Mouse (Mus musculus): ENCODE data around the gene Gm17387.
"Not testable (repeated sequence)": the region's sequence is repeated elsewhere in the genome, so short reads cannot be mapped to it uniquely, and the experiment has no call there.

The Gm17387 gene

DNA sequence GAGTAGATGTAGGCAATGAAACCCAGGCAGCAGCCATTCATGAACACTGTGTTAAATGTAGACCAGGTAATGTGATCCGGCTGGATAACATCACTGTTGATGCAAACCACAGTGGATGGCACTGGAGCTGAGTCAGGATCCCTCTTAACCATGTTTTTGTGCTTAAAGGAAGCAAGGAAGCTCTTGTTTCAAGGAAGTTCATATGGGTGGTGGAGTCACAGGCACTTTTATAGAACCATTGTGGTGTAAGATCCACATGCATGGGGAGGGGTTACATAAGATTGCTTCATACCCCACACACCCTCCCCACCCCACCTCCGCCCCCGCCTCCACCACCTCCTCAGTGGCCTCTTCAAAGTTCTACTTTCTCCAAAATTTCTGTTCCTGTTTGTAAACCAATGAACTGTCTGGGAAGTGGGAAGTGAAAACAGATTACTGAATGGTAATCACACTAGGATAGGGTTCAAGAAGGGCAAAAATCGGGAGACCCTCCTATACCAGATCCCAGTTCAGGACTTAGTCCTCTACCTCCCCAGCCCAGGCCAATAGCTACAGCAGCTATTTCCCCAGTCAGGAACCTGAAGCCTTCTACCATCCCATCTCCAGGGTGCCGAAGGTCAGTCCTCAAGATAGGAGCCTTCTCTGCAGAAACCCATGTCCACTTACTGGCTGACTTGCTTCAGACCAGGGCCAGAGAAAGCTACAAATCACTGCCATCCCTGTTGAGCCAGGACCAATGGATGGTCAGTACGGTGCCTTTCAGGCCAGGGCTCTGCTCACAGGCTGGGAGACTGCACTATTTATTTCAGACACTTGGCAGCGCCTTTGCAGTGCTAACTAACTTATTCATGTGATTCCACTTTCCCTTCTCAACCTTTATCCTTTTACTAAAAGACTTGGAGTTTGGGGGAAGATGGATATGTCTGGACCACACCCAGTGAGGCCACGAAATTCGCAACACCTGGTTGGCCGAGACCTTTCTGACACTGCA lies 11.9 kb upstream of the Gm17387 start:
- no peak for DNase-seq

DNA sequence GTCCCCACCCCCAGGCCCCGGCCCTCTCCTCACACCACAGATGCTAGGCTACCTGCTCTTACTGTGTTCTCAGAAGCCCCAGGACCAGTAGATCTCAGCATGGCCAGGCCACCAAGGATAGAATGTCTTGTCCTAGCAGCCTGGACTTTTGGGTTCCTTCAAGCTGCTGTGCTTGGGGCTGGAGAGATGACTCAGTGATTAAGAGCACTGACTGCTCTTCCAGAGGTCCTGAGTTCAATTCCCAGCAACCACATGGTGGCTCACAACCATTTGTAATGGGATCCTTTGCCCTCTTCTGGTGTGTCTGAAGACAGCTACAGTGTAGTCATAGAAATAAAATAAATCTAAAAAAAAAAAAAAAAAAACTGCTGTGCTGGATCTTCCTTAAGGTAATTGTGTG lies 11.1 kb upstream of the Gm17387 start, which contains the start of gene Ifitm6:
Gene Ifitm6 (minus strand): TSS at position 101 of the 400 bp plus-strand sequence.
- not testable (repeated sequence) for DNase-seq

- no peak for DNase-seq
These were observed 9.9 kb upstream of the Gm17387 start for GRCm38 (mm10) chr7:141019028-141019427.

DNA sequence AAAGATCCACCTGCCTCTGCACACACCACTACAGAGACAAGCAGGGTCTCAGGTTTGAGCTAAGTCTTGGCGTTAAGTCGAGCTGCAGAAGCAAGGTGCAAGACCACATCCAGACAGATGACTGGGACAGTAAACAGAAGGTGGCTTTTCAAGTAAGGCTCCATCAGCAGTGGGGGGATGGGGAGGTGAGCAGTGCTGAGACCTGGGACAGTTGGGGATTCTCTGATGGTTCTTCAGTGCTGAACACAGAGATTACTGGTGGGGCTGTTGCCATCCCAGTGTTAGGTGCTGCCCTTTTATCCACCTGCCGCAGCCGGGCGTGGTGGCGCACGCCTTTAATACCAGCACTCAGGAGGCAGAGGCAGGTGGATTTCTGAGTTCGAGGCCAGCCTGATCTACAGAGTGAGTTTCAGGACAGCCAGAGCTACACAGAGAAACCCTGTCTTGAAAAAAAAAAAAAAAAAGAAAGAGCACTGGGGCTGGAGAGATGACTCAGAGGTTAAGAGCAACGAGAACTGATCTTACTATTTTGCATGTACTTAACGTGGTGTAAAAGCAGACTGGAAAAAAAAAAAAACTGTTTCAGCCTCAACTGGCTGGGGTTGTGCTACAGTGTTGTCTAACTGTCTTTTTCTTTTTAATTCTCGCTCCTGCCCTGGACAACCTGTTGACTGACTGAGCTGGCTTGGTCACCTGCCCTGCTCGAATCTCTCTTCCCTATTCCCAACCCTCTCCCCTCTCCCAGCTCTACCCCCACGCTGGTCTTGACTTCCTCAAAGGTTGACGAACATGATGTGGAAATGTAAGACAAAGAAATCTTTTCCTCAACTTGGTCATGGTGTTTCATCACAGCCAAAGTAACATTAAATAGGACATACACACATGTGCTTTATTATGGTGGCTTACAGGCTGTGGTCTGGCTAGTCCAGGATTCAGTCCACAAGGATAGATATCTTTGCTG lies 7.2 kb upstream of the Gm17387 start:
- DNase-seq, result no peak

DNA sequence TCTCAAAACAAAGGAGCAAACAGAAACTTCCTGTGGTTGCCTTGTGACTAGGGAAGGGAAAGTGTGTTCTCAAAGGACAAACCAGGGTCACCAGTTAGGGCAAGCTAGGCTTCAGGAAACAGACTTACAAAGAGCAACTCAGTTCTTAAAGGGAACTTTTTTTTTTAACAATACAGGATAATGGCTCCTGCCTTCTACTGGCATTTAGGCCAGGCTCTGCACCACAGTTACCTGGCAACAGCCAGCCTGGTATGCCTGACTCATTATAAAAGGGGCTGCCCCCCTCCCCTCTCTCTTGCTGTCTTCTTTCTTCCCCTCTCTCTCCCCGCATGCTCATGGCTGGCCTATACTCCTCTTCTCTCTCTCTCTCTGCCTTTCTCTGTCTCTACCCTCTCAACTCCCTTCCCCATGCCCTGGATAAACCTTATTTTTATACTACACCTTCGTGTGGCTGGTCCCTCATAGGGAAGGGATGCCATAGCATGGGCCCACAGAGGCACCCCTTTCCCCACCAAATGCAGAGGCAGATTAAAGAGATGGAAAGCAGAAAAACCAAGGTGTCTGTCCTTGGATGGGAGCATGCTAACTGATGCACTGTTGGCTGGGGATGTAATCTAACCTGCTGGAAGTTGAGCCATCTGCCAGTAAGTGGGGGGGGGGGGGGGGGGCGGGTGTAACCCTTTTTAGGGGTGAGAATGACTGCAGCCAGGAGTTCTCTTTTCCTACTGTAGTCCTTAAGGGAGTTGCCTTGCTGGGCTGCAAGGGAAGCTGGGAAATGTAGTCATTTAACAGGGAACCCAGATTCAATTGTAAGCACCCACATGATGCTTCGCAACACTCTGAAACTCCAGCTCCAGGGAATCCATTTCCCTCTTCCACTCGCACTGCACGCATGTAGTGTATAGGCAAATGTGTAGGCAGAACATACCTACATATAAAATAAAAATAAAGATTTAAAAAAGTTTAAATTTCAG lies 3.8 kb upstream of the Gm17387 start:
- no peak for DNase-seq

GRCm38 (mm10) chr7:141026097-141026739 lies 2.7 kb upstream of the Gm17387 start:
- no peak for DNase-seq

DNA sequence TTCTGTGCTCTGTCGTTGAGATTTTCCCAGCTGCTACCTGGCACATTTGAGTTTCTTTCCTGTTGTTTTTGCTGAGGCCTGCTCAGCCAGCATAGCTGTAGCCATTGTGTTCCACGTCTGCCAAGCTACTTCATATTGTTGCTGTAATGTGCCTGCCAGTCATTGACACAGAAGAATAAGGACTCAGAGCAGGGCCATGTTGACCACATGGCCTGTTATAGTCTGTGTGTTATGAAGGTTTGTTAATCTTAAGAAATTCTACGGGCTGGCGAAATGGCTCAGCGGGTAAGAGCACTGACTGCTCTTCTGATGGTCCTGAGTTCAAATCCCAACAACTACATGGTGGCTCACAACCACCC lies 2.2 kb upstream of the Gm17387 start:
- no peak for DNase-seq

GRCm38 (mm10) chr7:141030390-141030789 lies 1.5 kb downstream of the Gm17387 start:
- no peak for DNase-seq

DNA sequence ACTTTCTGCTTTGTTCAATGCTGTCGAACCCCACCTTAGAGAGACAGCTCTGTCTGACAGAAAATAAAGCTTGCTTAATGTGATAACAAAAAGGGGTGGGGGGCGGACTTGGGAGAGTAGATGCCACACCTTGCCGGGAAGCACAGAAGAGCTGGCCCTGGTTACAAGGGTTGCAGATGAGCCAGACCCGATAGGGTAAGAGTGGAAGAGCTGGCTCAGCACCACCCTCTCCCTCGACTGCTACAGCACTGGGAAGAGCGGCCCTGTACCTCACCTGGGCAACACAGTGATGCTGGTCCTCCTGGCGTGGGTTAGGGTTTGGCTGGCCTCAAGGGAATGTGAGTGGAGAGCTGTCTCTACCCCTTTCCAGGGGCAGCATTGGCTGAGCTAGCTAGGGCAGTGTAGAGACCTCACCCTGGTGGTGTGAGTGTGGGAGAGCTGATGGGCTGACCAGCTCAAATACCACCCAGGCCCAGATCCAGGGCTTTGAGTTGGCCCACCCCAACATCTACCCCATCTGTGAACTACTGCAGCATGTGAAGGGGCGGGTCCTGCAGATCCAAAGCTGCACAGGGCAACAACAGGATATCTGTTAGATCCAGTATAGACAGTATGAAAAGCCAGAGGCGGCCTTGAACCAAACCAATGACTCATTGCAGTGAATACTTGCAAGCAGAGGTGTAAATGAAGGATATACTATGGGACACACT lies 3.7 kb downstream of the Gm17387 start:
- no peak for DNase-seq

- not testable (repeated sequence) for DNase-seq
These were observed 7.7 kb downstream of the Gm17387 start for GRCm38 (mm10) chr7:141036624-141037023.

- no peak for DNase-seq
These were observed 9.4 kb downstream of the Gm17387 start for GRCm38 (mm10) chr7:141038090-141039032.

DNA sequence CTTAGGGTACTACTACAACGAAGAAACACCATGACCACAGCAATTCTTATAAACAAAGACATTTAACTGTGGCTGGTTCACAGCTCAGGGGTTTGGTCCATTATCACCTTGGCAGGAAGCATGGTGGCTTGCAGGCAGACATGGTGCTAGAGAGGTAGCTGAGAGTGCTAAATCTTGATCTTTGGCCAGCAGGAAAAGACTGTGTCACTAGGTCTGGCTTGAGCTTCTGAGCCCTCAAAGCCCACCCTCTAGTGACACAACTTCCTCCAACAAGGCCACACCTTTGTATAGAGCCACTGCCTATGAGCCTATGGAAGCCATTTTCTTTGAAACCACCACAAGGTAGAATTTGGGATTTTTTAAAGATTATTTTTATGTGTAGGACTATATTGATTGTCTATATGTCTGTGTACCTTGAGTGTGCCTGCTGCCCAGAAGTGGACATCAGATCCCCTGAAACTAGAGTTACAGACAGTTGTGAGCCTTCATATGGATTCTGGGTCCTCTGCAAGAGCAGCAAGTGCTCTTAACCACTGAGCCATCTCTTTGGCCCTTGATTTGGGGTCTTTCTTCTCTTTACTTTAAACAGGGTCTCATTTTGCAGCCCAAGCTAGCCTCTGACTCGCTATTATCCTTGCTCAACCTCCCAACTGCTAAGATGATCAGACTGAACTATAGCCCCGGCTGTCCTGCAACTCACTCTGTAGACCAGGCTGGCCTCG lies 10.6 kb downstream of the Gm17387 start:
- DNase-seq, result no peak

- peak; percentile 26 for DNase-seq
These were observed 12.1 kb downstream of the Gm17387 start for GRCm38 (mm10) chr7:141040867-141041606.

DNA sequence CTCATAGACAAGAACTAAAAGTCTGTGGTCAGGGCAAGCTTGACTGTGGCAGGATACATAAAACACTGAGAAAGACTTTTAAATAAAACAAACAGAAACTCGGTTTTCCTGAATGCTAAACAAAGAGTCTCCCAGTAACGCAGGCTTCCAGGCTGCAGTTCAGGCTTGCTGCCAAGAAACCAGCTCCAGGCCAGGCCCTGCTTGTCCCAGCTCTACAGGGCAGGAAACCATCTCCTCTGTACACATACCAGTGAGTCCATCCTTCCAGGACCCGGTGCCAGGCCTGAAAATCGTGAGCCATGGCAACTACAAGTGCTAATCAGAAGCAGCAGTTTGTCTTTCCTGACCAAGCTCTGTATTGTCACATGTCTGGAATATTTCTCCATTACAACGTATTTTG lies 12.7 kb downstream of the Gm17387 start:
- DNase-seq, result peak; percentile 89

GRCm38 (mm10) chr7:141042539-141042938 lies 13.6 kb downstream of the Gm17387 start:
- DNase-seq, result no peak

- DNase-seq, result peak; percentile 61
These were observed 18.1 kb downstream of the Gm17387 start for GRCm38 (mm10) chr7:141046931-141047580.

- peak; percentile 86 for DNase-seq
These were observed 18.8 kb downstream of the Gm17387 start for GRCm38 (mm10) chr7:141047581-141048225.

Measured in kidney, postnatal 14 days (tissue).